Mouse (Mus musculus) hindbrain, embryonic 15.5 days (tissue): ENCODE measurements at regions not wholly inside any gene's neighbourhood (a gene's known extent, or its start where the extent isn't known, plus 50 kb on each side); places are given as distances from the start of the nearest gene placed in this dataset.

Experiments used
- ATAC-seq: fragments of 200-750 bp; cut with Nextera tagmentation; 2 replicates; pipeline ENCODE4 v1.8.0; 2017; ENCODE audit warnings: low read depth, moderate number of reproducible peaks, moderate TSS enrichment; ENCODE audit not compliant: low FRiP score
- H3K27ac ChIP-seq: fragments of 300-500 bp; sonication (generic); replicated peaks from 2 replicates; pipeline ENCODE4 v1.5.1; 2015; ENCODE audit warnings: mild to moderate bottlenecking, inconsistent platforms
- H3K27me3 ChIP-seq: fragments of 300-500 bp; sonication (generic); 2 replicates; pipeline ENCODE4 v1.6.1; 2015; ENCODE audit warnings: control low read depth, inconsistent platforms
- H3K36me3 ChIP-seq: fragments of 300-500 bp; sonication (generic); 2 replicates; pipeline ENCODE4 v1.6.1; 2015; ENCODE audit warnings: control low read depth, inconsistent platforms
- H3K4me1 ChIP-seq: fragments of 300-500 bp; sonication (generic); replicated peaks from 2 replicates; pipeline ENCODE4 v1.6.1; 2015; ENCODE audit warnings: control low read depth, inconsistent platforms
- H3K4me2 ChIP-seq: fragments of 300-500 bp; sonication (generic); 2 replicates; pipeline ENCODE4 v1.6.1; 2015; ENCODE audit warnings: moderate library complexity, mild to moderate bottlenecking, inconsistent platforms
- H3K4me3 ChIP-seq: fragments of 300-500 bp; sonication (generic); 2 replicates; pipeline ENCODE4 v1.5.1; 2015; ENCODE audit warnings: mild to moderate bottlenecking, inconsistent platforms
- H3K9ac ChIP-seq: fragments of 300-500 bp; sonication (generic); 2 replicates; pipeline ENCODE4 v1.6.1; 2015; ENCODE audit warnings: inconsistent platforms
- H3K9me3 ChIP-seq: fragments of 300-500 bp; sonication (generic); 2 replicates; pipeline ENCODE4 v1.6.1; 2016; ENCODE audit warnings: control low read depth, inconsistent platforms
- WGBS: fragments of 180-500 bp; shearing (Covaris S2); methylation state at CpG from one replicate; pipeline ENCODE4 v1.1.7; 2015; 5-methylcytosine and 5-hydroxymethylcytosine counted together

- WGBS: 21% methylated on average over 6 of the region's 6 CpGs
- Histone ChIP-seq H3K9ac (no peak overlapping the region), H3K4me3 (no peak overlapping the region), H3K36me3 (no peaks in the 10 kb centered on the region), H3K9me3 (no peaks in the 10 kb centered on the region), H3K4me2 (peak overlapping the region; percentile 23; the same call in 1 of the 2 replicates), H3K4me1 (peaks cover 7% of the 10 kb centered on the region), H3K27me3 (no peaks in the 10 kb centered on the region), H3K27ac (no peak overlapping the region)
- ATAC-seq: no peak
These were observed 164.7 kb downstream of the Npr3 start for GRCm38 (mm10) chr15:11742346-11742729.

- Histone ChIP-seq H3K9me3 (no peaks in the 10 kb centered on the region), H3K27ac (no peak overlapping the region), H3K4me1 (peaks cover 7% of the 10 kb centered on the region), H3K4me3 (no peak overlapping the region), H3K27me3 (no peaks in the 10 kb centered on the region), H3K9ac (no peak overlapping the region), H3K36me3 (no peaks in the 10 kb centered on the region), H3K4me2 (peak overlapping the region; percentile 23; the same call in 1 of the 2 replicates)
- 45% methylated on average over 18 of the region's 18 CpGs for WGBS
- no peak for ATAC-seq
These were observed 165.3 kb downstream of the Npr3 start for GRCm38 (mm10) chr15:11741598-11742345.

GRCm38 (mm10) chr15:11737436-11738000 is 169.6 kb downstream of the Npr3 start:
- Histone ChIP-seq H3K4me3 (no peak overlapping the region), H3K4me1 (peaks cover 7% of the 10 kb centered on the region), H3K36me3 (no peaks in the 10 kb centered on the region), H3K9me3 (no peaks in the 10 kb centered on the region), H3K27ac (no peak overlapping the region), H3K27me3 (no peaks in the 10 kb centered on the region), H3K4me2 (no peak overlapping the region), H3K9ac (no peak overlapping the region)
- 79% methylated on average over 4 of the region's 4 CpGs for WGBS
- no peak for ATAC-seq

- no peaks in the 10 kb centered on the region for H3K36me3 ChIP-seq
- no peak for ATAC-seq
- no peak overlapping the region for H3K4me2 ChIP-seq
- H3K4me3 ChIP-seq: no peak overlapping the region
- no peak overlapping the region for H3K9ac ChIP-seq
- no peak overlapping the region for H3K27ac ChIP-seq
- no peaks in the 10 kb centered on the region for H3K9me3 ChIP-seq
- H3K27me3 ChIP-seq: no peaks in the 10 kb centered on the region
- H3K4me1 ChIP-seq: no peaks in the 10 kb centered on the region
- WGBS: 92% methylated on average over 5 of the region's 5 CpGs
These were observed 172.3 kb downstream of the Npr3 start for GRCm38 (mm10) chr15:11734639-11735265.

GRCm38 (mm10) chr15:11729381-11729780 is 177.7 kb downstream of the Npr3 start:
- Histone ChIP-seq H3K4me3 (no peak overlapping the region), H3K27me3 (no peaks in the 10 kb centered on the region), H3K36me3 (no peaks in the 10 kb centered on the region), H3K27ac (no peak overlapping the region), H3K9me3 (no peaks in the 10 kb centered on the region), H3K4me1 (no peaks in the 10 kb centered on the region), H3K9ac (no peak overlapping the region), H3K4me2 (no peak overlapping the region)
- no peak for ATAC-seq
- 65% methylated on average over 3 of the region's 3 CpGs for WGBS

GRCm38 (mm10) chr15:11725620-11726530 is 181.2 kb downstream of the Npr3 start:
- no peak overlapping the region for H3K27ac ChIP-seq
- ATAC-seq: no peak
- no peaks in the 10 kb centered on the region for H3K36me3 ChIP-seq
- H3K4me1 ChIP-seq: no peaks in the 10 kb centered on the region
- H3K4me2 ChIP-seq: no peak overlapping the region
- no peak overlapping the region for H3K4me3 ChIP-seq
- whole genome bisulfite sequencing: 82% methylated on average over 10 of the region's 10 CpGs
- no peaks in the 10 kb centered on the region for H3K9me3 ChIP-seq
- H3K27me3 ChIP-seq: no peaks in the 10 kb centered on the region
- no peak overlapping the region for H3K9ac ChIP-seq

GRCm38 (mm10) chr15:11720645-11721044 is 186.4 kb downstream of the Npr3 start:
- no peak overlapping the region for H3K27ac ChIP-seq
- H3K27me3 ChIP-seq: no peaks in the 10 kb centered on the region
- H3K4me2 ChIP-seq: no peak overlapping the region
- no peak for ATAC-seq
- H3K9me3 ChIP-seq: no peaks in the 10 kb centered on the region
- 86% methylated on average over 4 of the region's 4 CpGs for WGBS
- H3K4me1 ChIP-seq: no peaks in the 10 kb centered on the region
- no peak overlapping the region for H3K9ac ChIP-seq
- no peak overlapping the region for H3K4me3 ChIP-seq
- H3K36me3 ChIP-seq: no peaks in the 10 kb centered on the region

- Histone ChIP-seq H3K36me3 (no peaks in the 10 kb centered on the region), H3K4me2 (no peak overlapping the region), H3K4me3 (no peak overlapping the region), H3K4me1 (no peaks in the 10 kb centered on the region), H3K27me3 (no peaks in the 10 kb centered on the region), H3K9me3 (no peaks in the 10 kb centered on the region), H3K9ac (no peak overlapping the region), H3K27ac (no peak overlapping the region)
- 94% methylated on average over 11 of the region's 11 CpGs for WGBS
- no peak for ATAC-seq
These were observed 190.8 kb downstream of the Npr3 start for GRCm38 (mm10) chr15:11716168-11716842.

- WGBS: 76% methylated on average over 16 of the region's 16 CpGs
- ATAC-seq: no peak
These were observed 194.4 kb downstream of the Npr3 start for GRCm38 (mm10) chr15:11712481-11713274.

GRCm38 (mm10) chr15:11701246-11701645 is 205.8 kb downstream of the Npr3 start:
- ATAC-seq: no peak
- 88% methylated on average over 6 of the region's 6 CpGs for WGBS
- no peak overlapping the region for H3K27ac ChIP-seq
- no peak overlapping the region for H3K4me3 ChIP-seq
- no peaks in the 10 kb centered on the region for H3K9me3 ChIP-seq
- no peak overlapping the region for H3K9ac ChIP-seq
- H3K4me2 ChIP-seq: no peak overlapping the region
- no peaks in the 10 kb centered on the region for H3K36me3 ChIP-seq
- H3K27me3 ChIP-seq: no peaks in the 10 kb centered on the region
- H3K4me1 ChIP-seq: no peaks in the 10 kb centered on the region

More at GRCm38 (mm10) chr15:11712481-11713274, 194.4 kb downstream of the Npr3 start:
- Histone ChIP-seq H3K36me3 (no peaks in the 10 kb centered on the region), H3K27me3 (no peaks in the 10 kb centered on the region), H3K27ac (no peak overlapping the region), H3K9ac (no peak overlapping the region), H3K4me3 (no peak overlapping the region), H3K4me2 (no peak overlapping the region), H3K9me3 (no peaks in the 10 kb centered on the region), H3K4me1 (no peaks in the 10 kb centered on the region)

- Histone ChIP-seq H3K4me1 (no peaks in the 10 kb centered on the region), H3K27ac (no peak overlapping the region), H3K36me3 (no peaks in the 10 kb centered on the region), H3K27me3 (no peaks in the 10 kb centered on the region), H3K9me3 (no peaks in the 10 kb centered on the region), H3K9ac (no peak overlapping the region), H3K4me3 (no peak overlapping the region), H3K4me2 (no peak overlapping the region)
- no peak for ATAC-seq
- WGBS: 92% methylated on average over 3 of the region's 3 CpGs
These were observed 207.2 kb downstream of the Npr3 start for GRCm38 (mm10) chr15:11699929-11700328.
